Mouse (Mus musculus) 416B (cell line): ENCODE results near the gene Rptor.
A peak's percentile ranks its signal among the peaks of the same experiment; 100 is the strongest.

Experiments
- DNase-seq: peaks from one replicate; pipeline ENCODE4 v3.0.0; 2011; ENCODE audit warnings: low read depth

The Rptor gene

GRCm38 (mm10) chr11:119811598-119811997, 208.9 kb downstream of the Rptor start:
- DNase-seq, result peak; percentile 10

- no peak for DNase-seq
Measured at GRCm38 (mm10) chr11:119812093-119812492, 209.4 kb downstream of the Rptor start.

- DNase-seq, result peak; percentile 74
Measured at GRCm38 (mm10) chr11:119814035-119814558, 211.4 kb downstream of the Rptor start.

- peak; percentile 34 for DNase-seq
Measured at GRCm38 (mm10) chr11:119816798-119817361, 214.2 kb downstream of the Rptor start.

DNA sequence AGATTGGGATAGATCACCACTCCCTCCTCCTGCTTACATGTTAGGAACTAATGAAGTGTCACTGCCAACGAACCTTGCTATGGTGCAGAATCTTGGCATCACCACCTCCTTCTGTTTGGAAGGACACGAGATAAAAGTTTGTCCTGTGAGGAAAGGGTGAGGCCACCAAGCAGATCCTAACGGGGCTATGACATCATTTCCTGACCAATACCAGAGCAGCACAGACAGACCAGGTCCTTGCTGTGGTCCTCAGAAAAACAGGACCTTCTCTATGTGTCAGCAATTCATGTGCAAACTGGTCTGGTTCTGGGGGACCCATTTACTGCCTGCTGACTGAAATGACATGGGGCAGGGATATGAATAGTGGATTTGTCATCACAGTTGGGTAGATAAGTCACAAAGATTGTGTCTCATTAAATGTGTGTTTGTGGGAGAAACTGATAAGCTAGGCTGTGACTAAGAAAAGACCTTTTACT, 214.7 kb downstream of the Rptor start:
- DNase-seq, result peak; percentile 93

- DNase-seq, result no peak
Measured at GRCm38 (mm10) chr11:119817898-119818297, 215.2 kb downstream of the Rptor start.

GRCm38 (mm10) chr11:119821514-119821913, 218.8 kb downstream of the Rptor start:
- no peak for DNase-seq

- no peak for DNase-seq
Measured at GRCm38 (mm10) chr11:119824072-119824649, 221.5 kb downstream of the Rptor start.

- DNase-seq, result peak; percentile 45
Measured at GRCm38 (mm10) chr11:119825783-119826182, 223.1 kb downstream of the Rptor start.

- DNase-seq, result peak; percentile 11
Measured at GRCm38 (mm10) chr11:119826239-119826638, 223.5 kb downstream of the Rptor start.

DNA sequence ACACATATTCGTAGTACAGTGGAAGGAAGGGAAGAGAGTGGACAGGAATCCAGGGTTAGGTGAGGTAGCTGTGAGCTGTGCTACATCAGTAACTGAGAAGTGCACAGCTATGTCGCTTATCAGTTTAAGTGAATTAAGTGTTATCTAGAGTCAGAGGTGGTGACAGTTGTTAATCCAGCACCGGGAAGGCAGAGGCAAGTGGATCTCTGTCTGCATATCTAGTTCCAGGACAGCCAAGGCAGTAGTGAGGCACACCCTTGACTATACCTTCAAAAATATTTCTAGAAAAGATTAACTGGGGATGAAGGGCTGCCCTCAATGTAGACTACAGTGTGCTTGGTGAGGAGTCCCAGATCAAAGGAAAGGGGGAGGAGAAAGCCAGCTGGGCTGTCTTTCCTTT, 226.4 kb downstream of the Rptor start:
- DNase-seq, result no peak

DNA sequence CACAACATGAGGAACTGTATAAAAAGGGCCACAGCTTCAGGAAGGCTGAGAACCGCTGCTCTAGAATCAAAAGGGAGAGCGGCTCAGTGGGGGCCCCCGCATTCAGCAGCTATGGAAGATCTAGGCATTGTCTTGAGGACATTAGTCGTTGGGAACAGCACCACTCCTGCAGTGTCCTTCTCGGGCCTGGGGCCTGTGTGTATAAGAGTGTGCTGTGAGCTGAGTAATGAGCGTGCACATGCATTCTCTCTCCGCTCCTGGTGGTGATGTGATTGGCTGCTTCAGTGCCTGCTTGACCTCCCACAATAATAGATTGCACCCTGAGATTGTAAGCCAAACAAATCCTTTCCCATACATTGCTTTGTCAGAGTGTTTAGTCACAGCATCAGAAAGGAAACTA, 229.0 kb downstream of the Rptor start:
- no peak for DNase-seq

- DNase-seq, result no peak
Measured at GRCm38 (mm10) chr11:119833311-119833710, 230.6 kb downstream of the Rptor start.

GRCm38 (mm10) chr11:119833877-119834804, 231.4 kb downstream of the Rptor start:
- no peak for DNase-seq

DNA sequence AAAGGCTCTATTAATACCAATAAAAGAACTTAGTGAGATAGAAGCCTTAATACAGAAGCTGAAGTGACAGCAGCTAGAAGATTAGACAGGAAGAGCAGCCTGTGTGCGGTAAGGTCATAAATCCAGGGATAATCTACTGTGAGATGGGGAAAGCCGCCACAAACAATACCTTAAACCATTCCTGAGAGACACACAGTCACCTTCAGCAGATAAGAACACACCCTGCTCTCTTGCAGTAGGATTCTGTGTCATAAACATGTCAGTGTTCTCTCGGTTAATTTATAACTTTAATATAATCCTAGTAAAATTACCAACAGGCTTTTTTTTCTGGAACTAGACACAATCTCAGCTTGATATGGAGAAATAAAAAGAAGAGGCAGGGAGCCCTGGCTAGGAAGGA, 233.6 kb downstream of the Rptor start:
- no peak for DNase-seq

GRCm38 (mm10) chr11:119837786-119838185, 235.1 kb downstream of the Rptor start:
- no peak for DNase-seq

- DNase-seq, result peak; percentile 36
Measured at GRCm38 (mm10) chr11:119839411-119840342, 237.0 kb downstream of the Rptor start.

GRCm38 (mm10) chr11:119846608-119847007, 243.9 kb downstream of the Rptor start:
- no peak for DNase-seq

DNA sequence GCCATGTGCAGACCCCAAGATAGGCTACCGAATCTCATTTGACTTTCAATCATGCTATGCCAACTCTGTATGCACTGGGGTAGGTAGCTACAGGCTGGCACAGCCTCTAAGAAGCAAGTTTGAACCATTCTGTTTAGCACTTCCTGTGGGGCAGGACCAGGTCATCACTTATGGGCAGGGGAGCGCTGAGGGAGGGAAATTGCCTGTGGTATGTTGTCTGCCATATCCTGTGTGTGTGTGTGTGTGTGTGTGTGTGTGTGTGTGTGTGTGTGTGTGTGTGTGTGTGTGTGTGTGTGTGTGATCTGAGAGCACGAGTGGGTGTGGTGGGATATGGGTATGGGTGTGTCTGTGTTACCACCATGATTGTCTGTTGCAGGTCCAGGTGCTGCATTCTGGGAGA, 244.4 kb downstream of the Rptor start:
- DNase-seq, result peak; percentile 24

DNA sequence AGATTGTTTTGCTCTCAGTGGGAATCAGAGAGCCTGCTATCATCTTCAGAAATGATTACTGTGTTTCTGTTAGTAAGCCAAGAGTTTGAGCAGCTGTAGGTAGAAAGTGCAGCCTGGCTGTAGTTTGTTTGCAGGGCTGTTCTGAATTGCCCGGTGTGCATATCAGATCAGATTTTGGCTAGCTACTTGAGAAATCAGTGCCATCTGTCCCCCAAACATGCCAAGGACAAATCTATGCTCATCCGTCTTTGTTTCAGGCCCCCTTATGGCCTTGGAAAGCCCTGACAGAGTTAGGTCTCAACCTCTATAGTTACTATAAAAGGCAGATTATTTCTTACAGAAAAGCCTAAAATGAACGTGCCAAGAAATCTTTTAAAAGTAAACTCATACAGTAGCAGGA, 244.9 kb downstream of the Rptor start:
- DNase-seq, result no peak

DNA sequence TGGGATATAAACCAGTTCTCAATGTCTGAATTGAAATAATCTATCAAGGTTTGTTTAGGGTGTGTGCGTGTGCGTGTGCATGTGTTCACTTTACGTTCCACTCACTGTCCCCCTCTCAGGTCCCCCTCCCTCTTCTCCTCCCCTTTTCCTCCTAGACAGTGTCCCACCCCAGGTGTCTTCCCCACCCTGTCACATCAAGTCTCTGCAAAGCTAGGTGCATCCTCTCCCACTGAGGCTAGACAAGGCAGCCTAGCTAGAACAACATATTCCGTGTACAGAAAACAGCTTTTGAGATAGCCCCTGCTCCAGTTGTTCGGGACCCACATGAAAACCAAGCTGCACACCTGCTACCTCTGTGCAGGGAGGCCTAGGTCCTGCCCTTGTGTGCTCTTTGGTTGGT, 245.5 kb downstream of the Rptor start:
- DNase-seq, result no peak

DNA sequence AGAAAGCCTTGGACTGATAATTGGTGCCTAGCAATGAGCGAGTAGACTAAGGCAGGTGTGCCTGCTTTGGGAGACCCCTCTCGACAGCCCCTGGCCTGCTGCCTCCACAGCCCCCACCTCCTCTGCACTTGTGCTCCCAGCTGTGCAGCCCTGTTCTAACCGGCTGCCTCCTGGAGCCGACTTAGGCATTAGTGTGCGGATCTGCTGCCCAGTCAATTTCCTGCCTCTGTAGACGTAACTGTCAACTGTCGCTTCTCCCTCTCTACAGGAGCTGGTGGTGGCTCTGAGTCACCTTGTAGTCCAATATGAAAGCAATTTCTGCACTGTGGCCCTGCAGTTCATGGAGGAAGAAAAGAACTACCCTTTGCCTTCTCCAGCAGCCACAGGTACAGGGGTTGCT, 253.3 kb downstream of the Rptor start:
- peak; percentile 92 for DNase-seq
